Mouse (Mus musculus): ENCODE measurements around the gene Nav2.

GRCm38 (mm10) chr7:49313945-49314344 is 405.4 kb downstream of the Nav2 start:
- no peak for TF ChIP-seq CTCF (IDR thresholded peaks at IDR 0.05; ENCODE audit: borderline replicate concordance, extremely low read depth, insufficient read depth, insufficient read length)
- no peak for TF ChIP-seq POLR2A (IDR thresholded peaks at IDR 0.05; ENCODE audit: borderline replicate concordance, extremely low read depth, insufficient read depth, insufficient read length, poor library complexity, severe bottlenecking)
